Mouse (Mus musculus): ENCODE measurements around the gene Coro1a.

Coro1a gene

DNA sequence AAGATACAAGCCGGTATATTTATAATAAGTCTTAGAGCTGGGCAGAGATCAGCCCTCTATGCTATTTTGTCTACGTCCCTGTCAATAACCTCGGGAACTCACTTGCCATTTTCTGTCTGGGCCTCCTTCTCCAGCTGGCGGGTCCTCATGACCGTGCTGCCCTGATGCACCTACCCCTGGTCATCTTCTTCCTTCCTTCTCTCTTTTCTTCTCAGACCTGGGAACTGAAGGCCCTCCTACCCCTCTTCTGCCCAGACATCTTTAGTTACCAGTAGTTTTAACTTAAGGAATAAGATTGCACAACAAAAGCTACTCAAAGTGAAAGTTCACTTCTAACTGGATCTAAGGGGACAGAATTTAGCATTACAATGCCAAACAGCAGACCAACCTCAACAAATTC, 27.9 kb downstream of the Coro1a start:
- no peak for DNase-seq

DNA sequence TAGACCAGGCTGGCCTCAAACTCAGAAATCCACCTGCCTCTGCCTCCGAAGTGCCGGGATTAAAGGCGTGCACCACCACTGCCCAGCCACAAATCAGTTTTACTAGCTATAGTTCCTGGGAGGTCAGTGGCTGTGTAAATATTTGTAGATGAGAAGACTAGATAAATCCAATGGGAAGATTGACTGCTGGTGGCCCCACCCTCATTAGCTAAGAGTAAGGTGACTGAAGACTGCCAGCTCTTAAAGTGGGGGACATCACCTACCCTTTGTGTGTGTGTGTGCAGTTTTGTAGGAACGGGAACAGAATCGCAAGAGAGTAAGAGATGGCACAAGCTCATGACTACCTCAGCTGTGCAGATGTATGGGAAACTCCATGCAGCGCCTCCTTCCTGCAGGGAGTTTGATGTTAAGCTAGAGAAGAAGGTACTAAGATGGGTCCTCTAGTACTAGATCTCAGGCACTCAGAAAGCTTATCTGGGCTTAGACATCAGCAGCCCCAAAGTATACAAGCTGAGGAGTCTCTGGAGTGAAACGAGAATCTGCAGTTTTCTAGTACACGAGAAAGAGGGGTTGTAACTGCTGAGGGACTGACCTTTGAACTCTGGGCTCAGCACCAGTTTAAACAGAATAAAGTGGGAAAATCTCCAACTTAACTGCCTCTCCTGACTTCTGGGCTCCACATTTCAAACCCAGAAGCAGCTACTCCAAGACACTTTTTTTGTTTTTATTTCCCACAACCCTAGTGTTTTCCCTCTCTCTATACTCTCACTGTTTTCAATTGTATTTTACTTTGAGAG, 28.8 kb downstream of the Coro1a start:
- DNase-seq, result no peak

- no peak for DNase-seq
These were observed 30.9 kb downstream of the Coro1a start for GRCm38 (mm10) chr7:126676631-126677220.

GRCm38 (mm10) chr7:126676207-126676606, 31.4 kb downstream of the Coro1a start, which contains the start of gene Sult1a1:
Gene Sult1a1, minus strand, starts transcription at chr7:126676432.
- no peak for DNase-seq

DNA sequence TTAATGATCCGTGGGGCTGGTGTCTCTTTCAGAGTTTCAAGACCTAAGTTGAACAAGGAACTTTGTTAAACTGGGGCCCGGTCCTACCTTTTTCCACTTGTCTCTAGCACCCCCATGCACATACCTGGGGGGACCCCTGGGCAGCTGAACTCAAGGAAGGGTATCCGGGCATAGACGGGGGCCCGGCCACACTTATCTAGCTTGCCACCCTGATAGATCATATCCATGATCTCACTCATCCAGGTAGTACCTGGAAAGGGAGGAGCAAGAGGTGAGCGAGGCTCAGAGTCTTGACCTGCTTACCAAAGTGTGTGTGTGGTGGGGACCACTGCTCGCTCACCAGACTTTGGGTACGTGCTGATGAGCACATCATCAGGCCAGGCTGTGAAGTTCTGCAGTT, 32.5 kb downstream of the Coro1a start:
- DNase-seq, result no peak

GRCm38 (mm10) chr7:126672111-126672510, 35.5 kb downstream of the Coro1a start:
- no peak for DNase-seq

- DNase-seq, result no peak
These were observed 37.4 kb downstream of the Coro1a start for GRCm38 (mm10) chr7:126670152-126670551.

GRCm38 (mm10) chr7:126668452-126668851, 39.1 kb downstream of the Coro1a start:
- no peak for DNase-seq

GRCm38 (mm10) chr7:126667495-126668090, 40.0 kb downstream of the Coro1a start:
- DNase-seq, result no peak

DNA sequence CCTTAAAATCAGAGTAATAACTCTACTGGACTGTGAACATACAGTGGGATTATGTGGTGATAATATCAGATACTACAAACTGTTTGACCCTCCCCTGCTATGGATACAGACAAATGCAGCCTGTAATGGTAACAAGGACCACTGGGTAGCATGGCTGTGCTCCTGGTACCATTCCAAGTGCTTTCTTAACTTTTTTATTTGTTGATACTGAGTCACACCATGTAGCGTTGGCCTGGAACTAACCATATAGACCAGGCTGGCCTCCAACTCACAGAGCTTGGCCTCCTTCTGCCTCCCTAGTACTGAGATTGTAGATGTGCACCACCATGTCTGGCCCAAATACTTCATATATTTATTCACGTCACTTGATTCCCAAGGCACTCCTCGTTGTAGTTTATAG, 42.3 kb downstream of the Coro1a start:
- DNase-seq, result no peak

GRCm38 (mm10) chr7:126663646-126664045, 43.9 kb downstream of the Coro1a start:
- no peak for DNase-seq

- no peak for DNase-seq
These were observed 47.8 kb downstream of the Coro1a start for GRCm38 (mm10) chr7:126659771-126660170.

DNA sequence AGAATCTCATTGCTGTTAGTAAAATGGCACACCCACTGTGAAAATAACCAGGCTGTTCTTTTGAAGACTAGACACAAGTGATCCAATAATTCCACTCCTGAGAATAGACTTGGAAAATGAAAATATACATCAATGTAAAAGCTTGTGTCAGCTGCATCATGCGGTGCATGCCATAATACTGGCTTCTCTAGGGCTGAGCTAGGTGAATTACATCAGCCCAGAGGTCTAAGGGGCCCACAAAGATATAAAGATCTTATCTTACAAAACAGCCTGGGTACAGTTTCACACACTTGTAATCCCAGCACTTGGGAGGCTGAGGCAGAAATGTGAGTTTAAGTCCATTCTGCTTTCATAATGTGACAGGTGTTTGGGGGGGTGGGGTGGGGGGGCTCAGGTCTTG, 50.1 kb downstream of the Coro1a start:
- DNase-seq, result no peak

GRCm38 (mm10) chr7:126655695-126656094, 51.9 kb downstream of the Coro1a start:
- DNase-seq, result peak; percentile 23

- DNase-seq, result no peak
These were observed 53.6 kb downstream of the Coro1a start for GRCm38 (mm10) chr7:126653991-126654390.

GRCm38 (mm10) chr7:126650852-126651251, 56.7 kb downstream of the Coro1a start:
- no peak for DNase-seq

Data from thymus, postnatal 25 days (tissue).